Mouse (Mus musculus) gastrocnemius, adult 8-10 months (tissue): ENCODE results near the gene Rassf1. TPM values are rescaled to one million over a fixed set of nuclear protein-coding genes. Genes with fewer than 3 reads are reported as not detected.

Experiments
- DNase-seq, 2 experiments: peaks; one replicate each; pipeline ENCODE4 v3.0.0; 2022; ENCODE audit warnings: low spot score in 2 of 2
- total RNA-seq, 4 experiments: library from RNA; stranded (reverse); gene quantifications; 2 replicates each; pipeline ENCODE4 v1.2.4; 2022

Gene Rassf1
- total RNA-seq, 4 experiments from 2014 or later: 9.3 to 14.4 (median 11.9) TPM

GRCm38 (mm10) chr9:107540420-107540819, 10.9 kb upstream of the Rassf1 start:
- DNase-seq: no peak

GRCm38 (mm10) chr9:107541005-107541404, 10.3 kb upstream of the Rassf1 start:
- DNase-seq: no peak

- DNase-seq: peak; percentile 88 to 89
Observed at GRCm38 (mm10) chr9:107541474-107542351, 9.6 kb upstream of the Rassf1 start, which contains the start of the genes Cyb561d2 and Nprl2. Gene Cyb561d2, minus strand, starts transcription at chr9:107542193. Gene Nprl2, plus strand, starts transcription at chr9:107542226.

GRCm38 (mm10) chr9:107542352-107542686, 9.0 kb upstream of the Rassf1 start:
- DNase-seq: no peak

- DNase-seq: no peak
Observed at GRCm38 (mm10) chr9:107542721-107543120, 8.6 kb upstream of the Rassf1 start.

GRCm38 (mm10) chr9:107543299-107543698, 8.1 kb upstream of the Rassf1 start:
- DNase-seq: no peak

GRCm38 (mm10) chr9:107544196-107544700, 7.1 kb upstream of the Rassf1 start:
- DNase-seq: no peak

GRCm38 (mm10) chr9:107544729-107545128, 6.6 kb upstream of the Rassf1 start:
- no peak for DNase-seq

GRCm38 (mm10) chr9:107545199-107545598, 6.2 kb upstream of the Rassf1 start:
- no peak for DNase-seq

- DNase-seq: peak in 1 of 2 experiments; percentile 60
Observed at GRCm38 (mm10) chr9:107545602-107546001, 5.8 kb upstream of the Rassf1 start.

- peak; percentile 72 to 79 for DNase-seq
Observed at GRCm38 (mm10) chr9:107547026-107547425, 4.3 kb upstream of the Rassf1 start, which contains the start of gene Zmynd10. Gene Zmynd10, plus strand, starts transcription at chr9:107547298.

GRCm38 (mm10) chr9:107547957-107548356, 3.4 kb upstream of the Rassf1 start:
- no peak for DNase-seq

GRCm38 (mm10) chr9:107548820-107549219, 2.5 kb upstream of the Rassf1 start:
- DNase-seq: no peak

GRCm38 (mm10) chr9:107549297-107550074, 1.9 kb upstream of the Rassf1 start:
- no peak for DNase-seq

- DNase-seq: no peak
Observed at GRCm38 (mm10) chr9:107550491-107551116, 751 bp upstream of the Rassf1 start.

- DNase-seq: no peak
Observed at GRCm38 (mm10) chr9:107551890-107552355, 568 bp downstream of the Rassf1 start.

GRCm38 (mm10) chr9:107552690-107553393, 1.5 kb downstream of the Rassf1 start:
- no peak for DNase-seq

- no peak for DNase-seq
Observed at GRCm38 (mm10) chr9:107553541-107554318, 2.4 kb downstream of the Rassf1 start.

GRCm38 (mm10) chr9:107554319-107554825, 3.0 kb downstream of the Rassf1 start:
- DNase-seq: peak; percentile 91 to 95

- DNase-seq: peak; percentile 55 to 57
Observed at GRCm38 (mm10) chr9:107555031-107555457, 3.7 kb downstream of the Rassf1 start.
